Mouse (Mus musculus) lung, embryonic 16.5 days (tissue): ENCODE data around the gene Gm4353. TPM values are rescaled to one million over a fixed set of nuclear protein-coding genes. Genes with fewer than 3 reads are reported as not detected.
A peak's percentile ranks its signal among the peaks of the same experiment; 100 is the strongest.

Source experiments
- ATAC-seq: fragments of 200-750 bp; cut with Nextera tagmentation; 2 replicates; pipeline ENCODE4 v1.8.0; 2017; ENCODE audit warnings: low read depth, mild to moderate bottlenecking, moderate library complexity
- H3K27ac ChIP-seq: fragments of 300-500 bp; sonication (generic); 2 replicates; pipeline ENCODE4 v1.5.1; 2014; ENCODE audit warnings: mild to moderate bottlenecking, control low read depth, low read length
- H3K27me3 ChIP-seq: fragments of 300-500 bp; sonication (generic); 2 replicates; pipeline ENCODE4 v1.6.1; 2014; ENCODE audit warnings: low read depth, low read length, mixed read lengths; ENCODE audit not compliant: control insufficient read depth, insufficient read depth
- H3K36me3 ChIP-seq: fragments of 300-500 bp; sonication (generic); 2 replicates; pipeline ENCODE4 v1.6.1; 2014; ENCODE audit warnings: low read length; ENCODE audit not compliant: control insufficient read depth, insufficient read depth
- H3K4me1 ChIP-seq: fragments of 300-500 bp; sonication (generic); replicated peaks from 2 replicates; pipeline ENCODE4 v1.6.1; 2014; ENCODE audit warnings: low read length, mixed read lengths; ENCODE audit not compliant: control insufficient read depth, insufficient read depth
- H3K4me2 ChIP-seq: fragments of 300-500 bp; sonication (generic); 2 replicates; pipeline ENCODE4 v1.6.1; 2014; ENCODE audit warnings: low read depth, low read length, control low read depth
- H3K4me3 ChIP-seq: fragments of 300-500 bp; sonication (generic); 2 replicates; pipeline ENCODE4 v1.5.1; 2014; ENCODE audit warnings: mild to moderate bottlenecking, low read length, control low read depth
- H3K9ac ChIP-seq: fragments of 300-500 bp; sonication (generic); 2 replicates; pipeline ENCODE4 v1.6.1; 2014; ENCODE audit warnings: low read length, control low read depth
- H3K9me3 ChIP-seq: fragments of 300-500 bp; sonication (generic); 2 replicates; pipeline ENCODE4 v1.6.1; 2016; ENCODE audit warnings: low read length; ENCODE audit not compliant: control insufficient read depth
- WGBS: fragments of 180-500 bp; shearing (Covaris S2); extraction: QIAGEN DNeasy Blood & Tissue Kit; methylation state at CpG from one replicate; pipeline ENCODE4 v1.1.7; 2014; 5-methylcytosine and 5-hydroxymethylcytosine counted together
- polyA plus RNA-seq: library from polyadenylated mRNA; unstranded; fragments of >200 nt; fragmentation: Nextera tagmentation; extraction: Ambion mirVana; gene quantifications from 2 replicates; pipeline ENCODE4 v1.2.1, GENCODE M21; 2015

Gm4353 gene
- polyA plus RNA-seq, 1 experiment from 2014 or later, result 1.5 TPM

DNA sequence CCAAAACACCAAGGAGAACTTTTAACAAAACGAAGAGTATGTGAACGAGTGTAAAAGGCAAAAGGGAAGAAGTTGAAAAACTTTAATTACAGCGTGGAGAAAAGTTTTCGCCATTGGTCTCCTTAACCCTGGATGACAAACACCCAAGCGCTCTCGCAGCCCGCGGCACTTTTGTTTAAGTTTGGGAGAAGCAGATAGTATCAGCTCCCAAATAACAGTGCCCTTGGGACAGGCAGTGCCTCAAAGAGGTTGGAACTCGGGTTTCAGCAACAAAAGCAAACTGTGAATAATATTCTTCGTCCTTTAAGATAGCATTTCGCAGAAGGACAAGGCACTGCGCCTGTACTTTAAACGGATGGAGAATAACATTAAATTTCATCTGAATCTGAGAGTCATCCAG, 46.4 kb downstream of the Gm4353 start:
- no peak for ATAC-seq
- H3K27me3 ChIP-seq, result peaks cover 36% of the 10 kb centered on the region
- no peaks in the 10 kb centered on the region for H3K9me3 ChIP-seq
- H3K27ac ChIP-seq, result no peak overlapping the region
- peak overlapping the region; percentile 99 for H3K4me2 ChIP-seq
- 0 out of 2 replicates have a peak overlapping the region, but pooled peaks have one; percentile 37 for H3K9ac ChIP-seq
- H3K4me3 ChIP-seq, result peak overlapping the region; percentile 34
- H3K36me3 ChIP-seq, result no peaks in the 10 kb centered on the region
- WGBS, result 2% methylated on average over 13 of the region's 13 CpGs
- peaks cover 17% of the 10 kb centered on the region for H3K4me1 ChIP-seq

DNA sequence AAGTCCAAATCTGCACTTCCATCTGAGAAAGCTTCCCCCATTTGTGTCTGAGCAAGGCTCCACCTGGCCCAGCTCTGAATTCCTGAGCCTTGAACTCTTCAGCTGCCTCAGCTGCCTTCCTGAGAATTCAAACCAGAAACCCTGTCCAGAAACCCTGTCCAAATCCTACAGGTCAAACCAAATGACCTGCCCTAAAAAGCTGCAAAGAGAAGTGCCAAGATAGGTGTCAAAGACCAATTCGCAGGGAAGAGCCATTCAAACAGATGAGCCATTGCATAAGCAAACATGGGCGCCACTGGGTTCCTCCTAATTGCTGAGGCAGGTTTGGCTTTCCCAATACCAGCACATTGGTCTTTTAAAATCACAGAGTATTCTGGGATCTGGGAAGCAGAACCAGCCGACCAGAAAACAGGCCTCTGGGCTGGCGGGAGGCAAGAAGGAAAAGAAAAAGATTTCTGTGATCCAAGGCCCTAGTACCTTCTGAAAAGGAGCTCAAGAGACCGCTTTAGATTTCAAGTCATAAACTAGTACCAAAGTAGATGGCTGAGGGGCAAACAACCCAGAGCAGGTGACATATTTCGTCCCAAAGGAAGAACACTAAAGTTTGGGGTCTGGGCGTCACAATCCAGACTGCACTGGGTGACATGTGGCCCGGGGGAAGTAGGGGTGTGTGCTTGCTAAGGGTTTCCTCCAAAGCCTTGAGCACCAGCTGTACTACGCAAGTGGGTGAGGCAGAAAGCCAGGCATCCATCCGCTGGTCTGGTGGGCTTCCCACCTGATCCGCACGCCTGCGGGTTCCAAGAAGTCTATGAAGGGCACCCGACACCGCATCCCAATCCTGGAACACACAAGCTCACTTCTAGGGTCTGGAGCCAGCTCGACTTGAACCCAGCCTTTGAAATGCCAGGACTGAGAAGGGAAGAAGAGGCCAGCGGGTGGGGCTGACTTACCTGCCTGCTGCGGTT, 47.6 kb downstream of the Gm4353 start:
- no peak for ATAC-seq
- WGBS, result 54% methylated on average over 18 of the region's 18 CpGs
- H3K4me2 ChIP-seq, result no peak overlapping the region
- H3K27ac ChIP-seq, result no peak overlapping the region
- H3K4me1 ChIP-seq, result peaks cover 17% of the 10 kb centered on the region
- no peak overlapping the region for H3K9ac ChIP-seq
- peaks cover 36% of the 10 kb centered on the region for H3K27me3 ChIP-seq
- no peaks in the 10 kb centered on the region for H3K36me3 ChIP-seq
- no peaks in the 10 kb centered on the region for H3K9me3 ChIP-seq
- H3K4me3 ChIP-seq, result no peak overlapping the region

DNA sequence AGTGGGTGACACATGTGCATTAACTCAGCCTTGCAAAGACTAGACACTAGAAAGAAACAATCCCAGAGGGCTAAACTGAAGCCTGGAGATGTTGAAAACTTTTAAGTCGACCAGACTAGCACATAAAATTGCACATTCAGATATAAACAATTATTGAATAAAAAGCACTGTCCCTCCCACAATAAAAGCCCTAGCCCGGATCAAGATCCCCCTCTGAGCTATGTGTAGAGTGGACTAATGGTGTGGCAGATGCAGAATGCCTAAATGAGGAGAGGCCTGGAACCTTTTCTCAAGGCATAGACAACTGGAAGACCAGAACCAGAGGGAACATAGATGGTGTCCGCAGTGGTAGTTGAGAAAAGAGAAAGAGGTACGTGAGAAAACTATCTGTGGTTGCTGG, 48.9 kb downstream of the Gm4353 start:
- Histone ChIP-seq H3K9ac (no peak overlapping the region), H3K4me3 (no peak overlapping the region), H3K27ac (no peak overlapping the region), H3K4me2 (no peak overlapping the region), H3K36me3 (no peaks in the 10 kb centered on the region), H3K27me3 (peaks cover 36% of the 10 kb centered on the region), H3K4me1 (peaks cover 22% of the 10 kb centered on the region), H3K9me3 (no peaks in the 10 kb centered on the region)
- WGBS, result 66% methylated on average over 4 of the region's 4 CpGs
- ATAC-seq, result no peak

DNA sequence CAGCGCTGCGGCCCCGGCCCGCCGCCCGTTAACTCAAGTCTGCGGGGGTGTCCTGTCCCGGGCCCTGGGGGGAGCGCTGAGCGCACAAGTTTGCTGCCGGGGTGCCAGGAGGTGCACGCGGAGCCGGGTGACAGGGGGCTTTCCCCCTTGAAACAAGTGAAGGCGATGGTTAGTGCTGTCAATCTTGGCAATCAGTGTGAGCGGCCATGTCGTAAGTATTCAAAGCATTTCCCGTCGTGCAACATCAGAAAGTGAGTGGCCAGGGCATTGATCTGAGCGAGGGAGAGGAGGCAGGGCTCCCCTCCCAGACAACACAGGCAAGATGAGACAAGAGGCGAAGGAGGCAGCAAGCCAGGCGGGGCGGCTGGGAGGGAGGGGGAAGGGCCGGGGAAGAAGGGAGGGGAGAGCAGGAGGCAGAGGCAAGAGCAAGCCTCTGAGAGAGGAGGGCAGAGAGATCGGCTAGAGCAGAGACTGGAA, 50.1 kb downstream of the Gm4353 start:
- Histone ChIP-seq H3K4me2 (peak overlapping the region; percentile 98), H3K4me3 (peak overlapping the region; percentile 73), H3K4me1 (peaks cover 16% of the 10 kb centered on the region), H3K27me3 (peaks cover 37% of the 10 kb centered on the region), H3K9me3 (no peaks in the 10 kb centered on the region), H3K9ac (peak overlapping the region; percentile 77), H3K27ac (peak overlapping the region; percentile 91), H3K36me3 (no peaks in the 10 kb centered on the region)
- peak; percentile 24 for ATAC-seq
- WGBS, result under 1% methylated on average over 25 of the region's 25 CpGs

DNA sequence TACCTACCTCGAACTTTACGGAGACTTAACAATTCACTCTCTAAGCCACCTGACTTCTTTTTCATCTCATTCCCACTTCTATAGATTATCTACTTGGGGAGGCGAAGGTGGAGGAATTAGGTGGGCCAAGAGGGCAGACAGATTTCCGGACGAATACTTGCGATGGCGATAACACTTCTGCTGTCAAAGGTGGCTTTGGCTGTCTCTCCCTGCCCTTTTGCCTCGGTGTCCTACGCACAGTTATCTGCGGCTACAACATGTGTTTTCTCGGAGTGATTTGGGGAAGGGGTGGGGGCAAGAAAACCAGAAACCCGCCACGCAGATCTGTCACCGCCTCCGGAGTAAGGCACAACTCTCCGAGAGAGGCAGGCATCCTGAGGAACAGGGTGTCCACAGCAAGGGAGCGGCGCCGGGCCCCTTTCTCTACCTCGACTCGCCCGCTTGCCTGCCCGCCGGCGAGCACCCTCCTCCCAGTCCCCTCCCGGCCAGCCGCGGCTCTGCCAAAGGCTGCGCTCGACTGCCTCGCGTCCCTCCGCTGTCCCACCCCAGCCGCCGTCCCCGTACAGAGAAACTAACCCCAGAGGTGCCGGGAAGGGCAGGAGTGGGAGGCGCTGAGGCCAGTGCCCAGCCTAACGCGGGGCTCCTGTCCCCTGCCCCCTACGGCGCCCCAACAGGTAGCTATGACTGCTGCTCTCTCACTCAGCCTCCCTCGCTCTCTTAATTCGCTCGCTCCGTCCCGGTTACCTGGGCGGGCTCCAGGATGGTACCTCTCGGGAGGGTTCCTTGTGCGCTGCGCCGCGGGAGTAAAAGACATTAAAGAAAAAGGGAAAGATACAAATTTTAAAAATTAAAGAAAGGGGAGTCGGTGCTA, 50.8 kb downstream of the Gm4353 start:
- WGBS, result under 1% methylated on average over 53 of the region's 54 CpGs
- Histone ChIP-seq H3K36me3 (no peaks in the 10 kb centered on the region), H3K9me3 (no peaks in the 10 kb centered on the region), H3K27me3 (peaks cover 32% of the 10 kb centered on the region), H3K4me3 (peak overlapping the region; percentile 73), H3K4me1 (peaks cover 11% of the 10 kb centered on the region; the same call in 1 of the 2 replicates), H3K4me2 (peak overlapping the region; percentile 98), H3K27ac (peak overlapping the region; percentile 91), H3K9ac (peak overlapping the region; percentile 77)
- peak; percentile 62 for ATAC-seq

Other genes with a start within 250 kb of the Gm4353 start
- 20.7 and 20.9 TPM in 2 replicates for gene Sox6, start 45.8 kb downstream of the Gm4353 start, polyA plus RNA-seq
- 246 and 249 TPM in 2 replicates for gene 1110004F10Rik, start 45.2 kb downstream of the Gm4353 start, polyA plus RNA-seq
- 10.9 and 14.0 TPM in 2 replicates for gene Plekha7, start 223.7 kb upstream of the Gm4353 start, polyA plus RNA-seq
- 711 and 717 TPM in 2 replicates for gene Rps13, start 249.6 kb upstream of the Gm4353 start, polyA plus RNA-seq